Mouse (Mus musculus) heart, embryonic 10.5 days (tissue): Measurements from ENCODE around the gene Scgb1b19. TPM values are rescaled to one million over a fixed set of nuclear protein-coding genes. Genes with fewer than 3 reads are reported as not detected.
"Not testable (repeated sequence)": the region's sequence is repeated elsewhere in the genome, so short reads cannot be mapped to it uniquely, and the experiment has no call there.

Experiments used
- DNase-seq: peaks from one replicate; pipeline ENCODE4 v3.0.0-alpha.2; 2017; ENCODE audit warnings: low spot score
- H3K27ac ChIP-seq: fragments of 300-500 bp; sonication (generic); 2 replicates; pipeline ENCODE4 v1.5.1; 2016; ENCODE audit warnings: mild to moderate bottlenecking
- H3K27me3 ChIP-seq: fragments of 300-500 bp; sonication (generic); 2 replicates; pipeline ENCODE4 v1.6.1; 2016; ENCODE audit warnings: mild to moderate bottlenecking; ENCODE audit not compliant: poor library complexity, insufficient read depth, severe bottlenecking
- H3K36me3 ChIP-seq: fragments of 300-500 bp; sonication (generic); 2 replicates; pipeline ENCODE4 v1.6.1; 2016; ENCODE audit warnings: mild to moderate bottlenecking, moderate library complexity
- H3K4me1 ChIP-seq: fragments of 300-500 bp; sonication (generic); 2 replicates; pipeline ENCODE4 v1.6.1; 2016; ENCODE audit warnings: mild to moderate bottlenecking
- H3K4me3 ChIP-seq: fragments of 300-500 bp; sonication (generic); 2 replicates; pipeline ENCODE4 v1.5.1; 2016; ENCODE audit warnings: mild to moderate bottlenecking, moderate library complexity
- H3K9me3 ChIP-seq: fragments of 300-500 bp; sonication (generic); 2 replicates; pipeline ENCODE4 v1.6.1; 2016; ENCODE audit warnings: mild to moderate bottlenecking, moderate library complexity
- WGBS: fragments of 180-500 bp; shearing (Covaris S2); methylation state at CpG from one replicate; pipeline ENCODE4 v1.1.7; 2016; 5-methylcytosine and 5-hydroxymethylcytosine counted together
- polyA plus RNA-seq: library from polyadenylated mRNA; unstranded; fragments of >200 nt; fragmentation: Nextera tagmentation; extraction: Ambion mirVana; gene quantifications from 2 replicates; pipeline ENCODE4 v1.2.1, GENCODE M21; 2016

Scgb1b19 gene
- polyA plus RNA-seq = not detected in 2 replicates

GRCm38 (mm10) chr7:33286991-33287390, at the start of gene Scgb1b19:
Gene Scgb1b19 (plus strand): TSS chr7:33287291.
- not testable (repeated sequence) for H3K27me3 ChIP-seq, H3K9me3 ChIP-seq, H3K27ac ChIP-seq, DNase-seq, H3K4me3 ChIP-seq, H3K36me3 ChIP-seq, H3K4me1 ChIP-seq
- 72% methylated on average over 3 of the region's 3 CpGs for WGBS

DNA sequence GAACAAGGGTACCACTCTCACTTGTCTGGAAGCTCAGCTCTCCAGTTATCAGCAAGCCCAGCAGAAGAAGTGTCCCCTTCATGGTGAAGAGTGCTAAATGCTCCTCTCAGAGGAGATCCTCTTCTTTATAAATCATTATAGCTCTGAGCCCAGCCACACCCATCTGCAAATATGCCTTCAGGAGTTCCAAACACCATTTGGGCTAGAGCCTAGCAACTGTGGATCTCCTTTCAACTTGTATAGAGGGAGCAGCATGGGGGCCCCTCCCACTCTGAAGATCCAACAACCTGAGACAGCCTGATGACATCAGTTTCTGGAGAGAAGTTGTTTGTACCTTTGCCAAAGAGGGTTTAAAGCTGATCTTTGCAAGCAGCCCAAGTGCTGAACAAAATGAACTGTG, 6.9 kb upstream of the Scgb1b19 start, which contains the start of gene Scgb2b19:
TSS of gene Scgb2b19 (minus strand) at position 101 of the 400 bp plus-strand sequence.
- H3K27ac ChIP-seq, DNase-seq, H3K36me3 ChIP-seq, H3K9me3 ChIP-seq, H3K27me3 ChIP-seq, H3K4me3 ChIP-seq, H3K4me1 ChIP-seq: not testable (repeated sequence)

Other genes with a start within 250 kb of the Scgb1b19 start
- gene Scgb2b17, start 230.7 kb upstream of the Scgb1b19 start, polyA plus RNA-seq = not detected in 2 replicates
- not detected in 2 replicates for gene Scgb1b17, start 223.8 kb upstream of the Scgb1b19 start, polyA plus RNA-seq
- not detected in 2 replicates for gene Scgb2b18, start 113.4 kb upstream of the Scgb1b19 start, polyA plus RNA-seq
- gene Scgb1b18, start 101.7 kb upstream of the Scgb1b19 start, polyA plus RNA-seq = not detected in 2 replicates
- gene Scgb2b19, start 7.0 kb upstream of the Scgb1b19 start, polyA plus RNA-seq = not detected in 2 replicates
- gene Scgb2b20, start 79.0 kb downstream of the Scgb1b19 start, polyA plus RNA-seq = not detected in 2 replicates
- gene Scgb1b20, start 85.9 kb downstream of the Scgb1b19 start, polyA plus RNA-seq = not detected in 2 replicates
- not detected in 2 replicates for gene Scgb2b21, start 233.2 kb downstream of the Scgb1b19 start, polyA plus RNA-seq